Mouse (Mus musculus): ENCODE data around the gene Necab3. TPM values are rescaled to one million over a fixed set of nuclear protein-coding genes. Genes with fewer than 3 reads are reported as not detected.
A peak's percentile ranks its signal among the peaks of the same experiment; 100 is the strongest.

Gene Necab3
- polyA plus RNA-seq, 1 experiment from 2014 or later, result 2.9 TPM

GRCm38 (mm10) chr2:154538710-154539109 is 20.0 kb downstream of the Necab3 start:
- no peak overlapping the region for H3K4me2 ChIP-seq
- H3K27me3 ChIP-seq, result no peaks in the 10 kb centered on the region
- H3K9ac ChIP-seq, result no peak overlapping the region
- WGBS, result 31% methylated on average over 3 of the region's 3 CpGs
- H3K9me3 ChIP-seq, result no peaks in the 10 kb centered on the region
- no peak overlapping the region for H3K27ac ChIP-seq
- peaks cover 20% of the 10 kb centered on the region for H3K36me3 ChIP-seq
- peaks cover 3% of the 10 kb centered on the region; the same call in 1 of the 2 replicates for H3K4me1 ChIP-seq
- no peak overlapping the region for H3K4me3 ChIP-seq
- peak; percentile 40; the same call in 1 of the 2 replicates for ATAC-seq (ENCODE audit: borderline replicate concordance, extremely low read depth, low FRiP score, low TSS enrichment)

- ATAC-seq (ENCODE audit: borderline replicate concordance, extremely low read depth, low FRiP score, low TSS enrichment), result no peak
- H3K36me3 ChIP-seq, result peaks cover 22% of the 10 kb centered on the region
- H3K4me2 ChIP-seq, result no peak overlapping the region
- H3K27me3 ChIP-seq, result no peaks in the 10 kb centered on the region
- H3K9me3 ChIP-seq, result no peaks in the 10 kb centered on the region
- H3K9ac ChIP-seq, result no peak overlapping the region
- H3K4me3 ChIP-seq, result no peak overlapping the region
- H3K27ac ChIP-seq, result no peak overlapping the region
- WGBS, result 45% methylated on average over 2 of the region's 2 CpGs
- H3K4me1 ChIP-seq, result peaks cover 3% of the 10 kb centered on the region; the same call in 1 of the 2 replicates
These were observed 20.4 kb downstream of the Necab3 start for GRCm38 (mm10) chr2:154538310-154538709.

DNA sequence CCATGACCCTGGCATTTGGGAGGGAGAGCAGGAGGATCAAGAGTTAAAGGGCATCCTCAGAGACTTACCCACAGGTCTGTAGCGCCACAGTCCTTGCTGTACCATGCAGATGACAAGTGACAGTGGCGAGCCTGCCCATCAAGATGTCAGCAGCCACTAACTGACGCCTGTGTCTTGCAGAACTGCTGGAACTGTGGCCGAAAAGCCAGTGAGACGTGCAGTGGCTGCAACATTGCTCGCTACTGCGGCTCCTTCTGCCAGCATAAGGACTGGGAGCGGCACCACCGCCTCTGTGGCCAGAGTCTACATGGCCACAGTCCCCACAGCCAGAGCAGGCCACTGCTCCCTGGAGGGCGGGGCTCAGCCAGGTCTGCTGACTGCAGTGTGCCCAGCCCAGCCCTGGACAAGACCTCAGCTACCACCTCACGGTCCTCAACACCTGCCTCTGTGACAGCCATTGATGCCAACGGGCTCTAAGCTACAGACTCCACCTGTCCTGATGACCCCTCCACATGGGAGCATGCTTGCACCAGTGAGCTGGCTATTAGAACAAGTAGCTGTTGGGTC is 23.9 kb downstream of the Necab3 start:
- no peaks in the 10 kb centered on the region for H3K9me3 ChIP-seq
- no peak overlapping the region for H3K27ac ChIP-seq
- no peaks in the 10 kb centered on the region for H3K27me3 ChIP-seq
- H3K4me2 ChIP-seq, result no peak overlapping the region
- peaks cover 3% of the 10 kb centered on the region; the same call in 1 of the 2 replicates for H3K4me1 ChIP-seq
- H3K36me3 ChIP-seq, result peaks cover 52% of the 10 kb centered on the region
- WGBS, result 87% methylated on average over 12 of the region's 12 CpGs
- no peak for ATAC-seq (ENCODE audit: borderline replicate concordance, extremely low read depth, low FRiP score, low TSS enrichment)
- H3K9ac ChIP-seq, result no peak overlapping the region
- H3K4me3 ChIP-seq, result no peak overlapping the region

- Histone ChIP-seq H3K4me2 (no peak overlapping the region), H3K4me3 (no peak overlapping the region), H3K4me1 (no peaks in the 10 kb centered on the region), H3K9me3 (no peaks in the 10 kb centered on the region), H3K27me3 (no peaks in the 10 kb centered on the region), H3K36me3 (peaks cover 63% of the 10 kb centered on the region), H3K9ac (no peak overlapping the region), H3K27ac (no peak overlapping the region)
- no peak for ATAC-seq (ENCODE audit: borderline replicate concordance, extremely low read depth, low FRiP score, low TSS enrichment)
- 71% methylated on average over 3 of the region's 3 CpGs for WGBS
These were observed 25.8 kb downstream of the Necab3 start for GRCm38 (mm10) chr2:154532888-154533287.

- no peaks in the 10 kb centered on the region for H3K9me3 ChIP-seq
- no peaks in the 10 kb centered on the region for H3K27me3 ChIP-seq
- H3K4me2 ChIP-seq, result no peak overlapping the region
- no peak overlapping the region for H3K9ac ChIP-seq
- ATAC-seq (ENCODE audit: borderline replicate concordance, extremely low read depth, low FRiP score, low TSS enrichment), result 0 out of 2 replicates have a peak, but pooled peaks have one; percentile 31
- H3K27ac ChIP-seq, result peak overlapping the region; percentile 64
- WGBS, result 53% methylated on average over 3 of the region's 3 CpGs
- H3K4me1 ChIP-seq, result no peaks in the 10 kb centered on the region
- peaks cover 60% of the 10 kb centered on the region for H3K36me3 ChIP-seq
- no peak overlapping the region for H3K4me3 ChIP-seq
These were observed 32.2 kb downstream of the Necab3 start for GRCm38 (mm10) chr2:154526531-154526930.

GRCm38 (mm10) chr2:154525285-154525684 is 33.4 kb downstream of the Necab3 start:
- Histone ChIP-seq H3K4me3 (no peak overlapping the region), H3K9ac (no peak overlapping the region), H3K9me3 (no peaks in the 10 kb centered on the region), H3K27ac (no peak overlapping the region), H3K36me3 (peaks cover 50% of the 10 kb centered on the region), H3K27me3 (no peaks in the 10 kb centered on the region), H3K4me2 (no peak overlapping the region), H3K4me1 (no peaks in the 10 kb centered on the region)
- no peak for ATAC-seq (ENCODE audit: borderline replicate concordance, extremely low read depth, low FRiP score, low TSS enrichment)
- 91% methylated on average over 2 of the region's 2 CpGs for whole genome bisulfite sequencing

DNA sequence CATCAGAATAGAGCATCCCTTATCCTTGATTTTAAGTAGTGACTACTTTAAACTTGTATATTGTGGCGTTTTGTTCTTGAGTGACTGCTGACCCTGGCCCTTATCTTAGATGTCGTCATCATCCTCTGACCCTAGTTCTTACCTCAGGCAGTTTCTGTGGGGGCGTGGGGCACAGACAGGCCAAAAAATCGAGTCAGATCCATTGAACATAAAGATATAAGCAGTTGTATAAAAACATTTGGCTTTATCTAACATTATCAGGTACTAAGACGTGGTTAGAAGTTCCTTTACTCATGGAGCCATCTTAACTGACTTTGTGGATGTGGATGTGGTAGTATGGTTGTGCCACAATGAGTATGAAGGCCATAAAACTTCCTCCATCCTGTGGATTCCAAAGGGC is 36.4 kb downstream of the Necab3 start:
- no peaks in the 10 kb centered on the region for H3K4me1 ChIP-seq
- no peaks in the 10 kb centered on the region for H3K27me3 ChIP-seq
- no peak for ATAC-seq (ENCODE audit: borderline replicate concordance, extremely low read depth, low FRiP score, low TSS enrichment)
- no peak overlapping the region for H3K9ac ChIP-seq
- H3K4me3 ChIP-seq, result no peak overlapping the region
- 89% methylated on average over 5 of the region's 5 CpGs for WGBS
- H3K27ac ChIP-seq, result no peak overlapping the region
- H3K4me2 ChIP-seq, result no peak overlapping the region
- no peaks in the 10 kb centered on the region for H3K9me3 ChIP-seq
- peaks cover 45% of the 10 kb centered on the region for H3K36me3 ChIP-seq

GRCm38 (mm10) chr2:154521449-154521848 is 37.2 kb downstream of the Necab3 start:
- no peak overlapping the region for H3K4me3 ChIP-seq
- no peak overlapping the region for H3K9ac ChIP-seq
- no peak overlapping the region for H3K4me2 ChIP-seq
- H3K9me3 ChIP-seq, result no peaks in the 10 kb centered on the region
- H3K27ac ChIP-seq, result no peak overlapping the region
- H3K4me1 ChIP-seq, result no peaks in the 10 kb centered on the region
- H3K27me3 ChIP-seq, result no peaks in the 10 kb centered on the region
- no peak for ATAC-seq (ENCODE audit: borderline replicate concordance, extremely low read depth, low FRiP score, low TSS enrichment)
- peaks cover 45% of the 10 kb centered on the region for H3K36me3 ChIP-seq

- H3K27me3 ChIP-seq, result no peaks in the 10 kb centered on the region
- H3K4me3 ChIP-seq, result no peak overlapping the region
- 85% methylated on average over 5 of the region's 5 CpGs for WGBS
- H3K4me2 ChIP-seq, result no peak overlapping the region
- peaks cover 21% of the 10 kb centered on the region for H3K36me3 ChIP-seq
- no peak overlapping the region for H3K9ac ChIP-seq
- no peak for ATAC-seq (ENCODE audit: borderline replicate concordance, extremely low read depth, low FRiP score, low TSS enrichment)
- H3K4me1 ChIP-seq, result no peaks in the 10 kb centered on the region
- H3K9me3 ChIP-seq, result no peaks in the 10 kb centered on the region
- H3K27ac ChIP-seq, result no peak overlapping the region
These were observed 41.3 kb downstream of the Necab3 start for GRCm38 (mm10) chr2:154517424-154517823.

DNA sequence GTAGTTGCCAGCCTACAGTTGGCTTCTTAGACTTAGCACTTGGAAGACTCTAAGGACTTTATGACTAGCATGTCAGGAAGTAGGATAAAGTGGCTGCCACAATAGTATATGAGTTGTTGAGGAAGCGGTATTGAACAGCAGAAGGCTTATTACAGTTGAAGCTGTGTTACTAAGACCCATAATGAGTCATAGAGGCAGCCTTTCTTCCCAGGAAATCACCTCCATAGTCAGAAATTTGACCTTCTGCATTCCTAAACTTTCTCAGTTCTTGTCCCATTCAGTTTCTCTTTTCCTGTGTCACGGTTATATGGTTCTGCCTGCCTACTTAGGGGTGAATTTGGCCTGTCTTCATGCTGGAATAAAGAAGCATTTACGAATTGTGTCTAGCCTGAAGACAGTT is 41.7 kb downstream of the Necab3 start:
- Histone ChIP-seq H3K9ac (no peak overlapping the region), H3K4me3 (no peak overlapping the region), H3K4me1 (no peaks in the 10 kb centered on the region), H3K36me3 (peaks cover 18% of the 10 kb centered on the region), H3K27me3 (no peaks in the 10 kb centered on the region), H3K9me3 (no peaks in the 10 kb centered on the region), H3K4me2 (no peak overlapping the region), H3K27ac (no peak overlapping the region)
- WGBS, result 75% methylated on average over 3 of the region's 3 CpGs
- no peak for ATAC-seq (ENCODE audit: borderline replicate concordance, extremely low read depth, low FRiP score, low TSS enrichment)

DNA sequence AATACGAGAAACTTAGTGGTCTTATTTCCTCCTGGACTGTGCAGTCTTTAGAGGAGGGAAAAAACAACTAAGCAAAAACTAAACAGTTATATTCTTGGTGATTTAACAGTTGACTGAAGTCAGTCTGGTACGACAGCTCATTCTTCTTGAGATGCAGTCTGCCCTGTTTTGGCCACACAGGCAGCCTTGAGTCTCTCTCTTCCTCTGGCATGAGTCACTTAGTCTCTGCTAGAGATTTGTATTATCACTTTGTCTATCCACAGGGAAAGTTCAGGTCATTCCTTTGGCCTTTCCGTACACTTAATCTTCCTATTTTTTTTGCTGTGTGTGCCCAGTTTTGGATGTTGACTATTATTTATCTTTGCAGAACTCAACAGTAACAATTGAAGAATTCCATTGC is 48.5 kb downstream of the Necab3 start:
- Histone ChIP-seq H3K4me2 (no peak overlapping the region), H3K27me3 (no peaks in the 10 kb centered on the region), H3K4me1 (no peaks in the 10 kb centered on the region), H3K9ac (no peak overlapping the region), H3K9me3 (no peaks in the 10 kb centered on the region), H3K27ac (no peak overlapping the region), H3K4me3 (no peak overlapping the region), H3K36me3 (peaks cover 24% of the 10 kb centered on the region)
- no peak for ATAC-seq (ENCODE audit: borderline replicate concordance, extremely low read depth, low FRiP score, low TSS enrichment)
- WGBS, result 90% methylated on average over 3 of the region's 3 CpGs

- H3K27me3 ChIP-seq, result no peaks in the 10 kb centered on the region
- H3K9me3 ChIP-seq, result no peaks in the 10 kb centered on the region
- H3K4me1 ChIP-seq, result no peaks in the 10 kb centered on the region
- no peak overlapping the region for H3K9ac ChIP-seq
- H3K4me3 ChIP-seq, result no peak overlapping the region
- no peak for ATAC-seq (ENCODE audit: borderline replicate concordance, extremely low read depth, low FRiP score, low TSS enrichment)
- H3K27ac ChIP-seq, result no peak overlapping the region
- H3K36me3 ChIP-seq, result peaks cover 28% of the 10 kb centered on the region
- WGBS, result 79% methylated on average over 4 of the region's 4 CpGs
- H3K4me2 ChIP-seq, result no peak overlapping the region
These were observed 50.2 kb downstream of the Necab3 start for GRCm38 (mm10) chr2:154508450-154508849.

All from lung, embryonic 15.5 days (tissue).